Mouse (Mus musculus): ENCODE results near the gene Islr2. TPM values are rescaled to one million over a fixed set of nuclear protein-coding genes. Genes with fewer than 3 reads are reported as not detected.
"Not testable (repeated sequence)": the region's sequence is repeated elsewhere in the genome, so short reads cannot be mapped to it uniquely, and the experiment has no call there.

The Islr2 gene
- polyA plus RNA-seq (2015; fragmentation: Nextera tagmentation; extraction: Ambion mirVana): 1.3 and 1.4 TPM in 2 replicates

- H3K27me3 ChIP-seq (replicated peaks): peaks cover 53% of the 10 kb centered on the region
- no peak within 1 kb of the TSS for H3K27ac ChIP-seq
- ATAC-seq: peak; percentile 90
- no peaks in the 10 kb centered on the region for H3K9me3 ChIP-seq
- no peaks in the 10 kb centered on the region for H3K36me3 ChIP-seq
- WGBS: 3% methylated on average over 42 of the region's 42 CpGs
- H3K4me1 ChIP-seq (replicated peaks): peaks cover 23% of the 10 kb centered on the region
- peak within 1 kb of the TSS; percentile 37; the same call in 1 of the 2 replicates for H3K9ac ChIP-seq
- H3K4me3 ChIP-seq (replicated peaks): peak within 1 kb of the TSS; percentile 36
- peak within 1 kb of the TSS; percentile 64 for H3K4me2 ChIP-seq (replicated peaks)
These were observed at the start of gene Islr2, which contains the start of gene Islr for GRCm38 (mm10) chr9:58203516-58204447. Gene Islr2 (minus strand): TSS chr9:58204319. Gene Islr (minus strand): TSS chr9:58204306.

DNA sequence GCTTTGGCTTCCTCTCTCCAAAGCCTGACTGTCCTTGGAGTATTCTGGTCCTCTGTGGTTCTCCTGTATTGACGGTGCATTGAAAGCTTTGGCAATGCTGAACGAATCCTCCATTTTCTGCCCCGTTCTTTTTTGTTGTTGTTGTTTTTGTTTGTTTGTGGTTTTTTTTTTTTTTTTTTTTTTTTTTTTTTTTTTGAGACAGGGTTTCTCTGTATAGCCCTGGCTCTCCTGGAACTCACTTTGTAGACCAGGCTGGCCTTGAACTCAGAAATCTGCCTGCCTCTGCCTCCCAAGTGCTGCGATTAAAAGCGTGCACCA is 49.6 kb upstream of the Islr2 start:
- peak overlapping the region; percentile 67 for H3K4me3 ChIP-seq (replicated peaks)
- H3K27ac ChIP-seq: 0 out of 2 replicates have a peak overlapping the region, but pooled peaks have one; percentile 61
- not testable (repeated sequence) for H3K27me3 ChIP-seq (replicated peaks); H3K9me3 ChIP-seq; H3K36me3 ChIP-seq; ATAC-seq
- H3K9ac ChIP-seq: peak overlapping the region; percentile 72
- 70% methylated on average over 5 of the region's 5 CpGs for WGBS
- peaks cover 13% of the 10 kb centered on the region for H3K4me1 ChIP-seq (replicated peaks)
- peak overlapping the region; percentile 83 for H3K4me2 ChIP-seq (replicated peaks)

DNA sequence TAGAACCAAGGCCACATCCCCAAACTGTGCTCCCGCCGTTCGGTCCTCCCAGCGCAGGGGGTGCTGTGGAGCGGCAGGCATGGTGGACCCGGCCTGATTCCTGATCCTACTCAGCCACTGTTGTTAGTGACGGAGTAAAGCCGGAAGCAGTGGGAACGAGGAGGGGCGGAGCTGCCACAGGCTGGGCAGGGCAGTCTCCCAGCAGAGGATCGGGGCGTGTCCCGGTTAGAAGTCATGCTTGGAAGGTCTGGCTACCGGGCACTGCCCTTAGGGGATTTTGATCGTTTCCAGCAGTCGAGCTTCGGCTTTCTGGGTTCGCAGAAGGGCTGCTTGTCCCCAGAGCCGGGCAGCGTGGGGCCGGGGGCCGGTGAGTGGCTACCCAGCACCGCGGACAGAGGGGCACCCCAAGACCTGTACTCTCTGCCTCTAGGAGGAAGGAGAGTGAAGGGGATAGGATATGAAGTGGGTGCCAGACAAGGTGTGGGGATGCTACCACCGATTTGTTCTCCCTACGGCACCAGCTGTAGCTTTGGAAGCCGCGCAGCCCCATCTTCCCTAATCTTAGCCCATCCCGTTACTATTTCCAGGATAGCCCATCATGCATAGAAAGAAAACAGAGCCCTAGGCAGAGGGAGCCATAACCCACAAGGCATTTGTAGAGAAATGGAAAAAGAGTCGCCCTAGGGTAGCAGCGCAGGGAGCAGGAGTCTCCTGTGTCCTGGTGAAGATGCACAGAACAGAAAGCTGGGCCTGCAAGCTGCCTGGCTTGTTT is 49.1 kb upstream of the Islr2 start, which contains the start of gene Stoml1:
Stoml1 (plus strand) TSS at position 132 of the 772 bp plus-strand sequence.
- H3K9me3 ChIP-seq: no peaks in the 10 kb centered on the region
- H3K27ac ChIP-seq: peak within 1 kb of the TSS; percentile 61
- no peaks in the 10 kb centered on the region for H3K27me3 ChIP-seq (replicated peaks)
- peak; percentile 97 for ATAC-seq
- peak within 1 kb of the TSS; percentile 67 for H3K4me3 ChIP-seq (replicated peaks)
- under 1% methylated on average over 31 of the region's 31 CpGs for WGBS
- H3K4me1 ChIP-seq (replicated peaks): peaks cover 13% of the 10 kb centered on the region
- no peaks in the 10 kb centered on the region for H3K36me3 ChIP-seq
- H3K4me2 ChIP-seq (replicated peaks): peak within 1 kb of the TSS; percentile 83
- H3K9ac ChIP-seq: peak within 1 kb of the TSS; percentile 72

DNA sequence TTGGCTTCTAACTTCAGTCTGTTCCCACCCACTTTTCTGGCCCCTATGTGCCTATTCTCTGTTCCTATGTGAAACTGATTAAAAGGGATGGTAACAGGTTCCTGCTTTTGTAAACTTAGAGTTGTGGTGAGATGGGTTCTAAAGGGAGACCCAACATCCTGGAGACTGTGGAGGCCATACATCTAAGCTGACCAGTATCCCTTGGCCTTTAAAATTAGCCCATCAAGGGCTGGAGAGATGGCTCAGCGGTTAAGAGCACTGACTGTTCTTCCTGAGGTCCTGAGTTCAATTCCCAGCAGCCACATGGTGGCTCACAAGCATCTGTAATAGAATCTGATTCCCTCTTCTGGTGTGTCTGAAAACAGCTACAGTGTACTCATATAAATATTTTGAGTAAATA is 46.6 kb upstream of the Islr2 start:
- Histone ChIP-seq H3K4me1 (replicated peaks) (peaks cover 21% of the 10 kb centered on the region), H3K27ac (peak overlapping the region; percentile 93; the same call in 1 of the 2 replicates)
- 89% methylated on average over 1 of the region's 1 CpGs for WGBS
- not testable (repeated sequence) for H3K9me3 ChIP-seq; H3K4me3 ChIP-seq (replicated peaks); H3K9ac ChIP-seq; ATAC-seq; H3K36me3 ChIP-seq; H3K27me3 ChIP-seq (replicated peaks); H3K4me2 ChIP-seq (replicated peaks)

- H3K36me3 ChIP-seq: no peaks in the 10 kb centered on the region
- H3K4me3 ChIP-seq (replicated peaks): no peak overlapping the region
- peak overlapping the region; percentile 62; the same call in 1 of the 2 replicates for H3K9ac ChIP-seq
- peak overlapping the region; percentile 93 for H3K27ac ChIP-seq
- H3K4me2 ChIP-seq (replicated peaks): peak overlapping the region; percentile 76
- no peak for ATAC-seq
- WGBS: 75% methylated on average over 8 of the region's 8 CpGs
- peaks cover 21% of the 10 kb centered on the region for H3K4me1 ChIP-seq (replicated peaks)
- no peaks in the 10 kb centered on the region for H3K9me3 ChIP-seq
- H3K27me3 ChIP-seq (replicated peaks): no peaks in the 10 kb centered on the region
These were observed 46.2 kb upstream of the Islr2 start for GRCm38 (mm10) chr9:58250322-58250721.

DNA sequence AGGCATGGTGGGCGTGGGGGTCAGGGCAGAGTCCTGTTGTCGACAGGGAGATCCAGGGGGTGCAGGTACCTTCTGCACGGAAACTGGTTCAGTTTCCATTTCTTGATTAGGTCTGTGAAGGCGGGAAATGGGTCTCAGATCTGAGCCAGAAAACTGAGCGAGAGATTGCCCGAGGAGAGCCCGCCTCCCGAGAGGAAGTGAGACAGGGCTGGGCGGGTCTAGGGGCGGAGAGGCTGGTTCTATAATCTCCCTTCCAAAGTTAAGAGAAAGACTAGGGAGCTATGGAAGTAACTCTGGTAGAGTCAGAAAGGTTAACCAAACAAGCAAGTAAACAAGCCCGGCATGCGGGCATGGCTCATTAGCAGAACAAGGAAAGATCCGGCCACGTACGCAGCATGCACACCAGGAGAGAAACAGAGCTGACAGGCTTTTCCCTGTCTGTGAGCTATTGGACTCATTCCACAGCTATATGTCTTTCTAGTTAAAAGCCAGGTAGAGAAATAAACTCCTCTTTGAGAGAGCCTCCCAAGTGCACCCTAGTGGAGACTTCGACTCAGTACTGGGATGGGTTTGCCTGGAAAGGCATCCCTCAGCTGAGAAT is 45.6 kb upstream of the Islr2 start, which contains the start of gene Pml:
Pml (minus strand) TSS at position 195 of the 601 bp plus-strand sequence.
- Histone ChIP-seq H3K36me3 (no peaks in the 10 kb centered on the region), H3K9ac (peak within 1 kb of the TSS; percentile 62), H3K4me3 (replicated peaks) (peak within 1 kb of the TSS; percentile 52), H3K4me2 (replicated peaks) (peak within 1 kb of the TSS; percentile 76), H3K27me3 (replicated peaks) (no peaks in the 10 kb centered on the region), H3K9me3 (no peaks in the 10 kb centered on the region), H3K27ac (peak within 1 kb of the TSS; percentile 93), H3K4me1 (replicated peaks) (peaks cover 21% of the 10 kb centered on the region)
- peak; percentile 82 for ATAC-seq
- under 1% methylated on average over 16 of the region's 16 CpGs for WGBS

- H3K27me3 ChIP-seq (replicated peaks): no peaks in the 10 kb centered on the region
- H3K9ac ChIP-seq: peak overlapping the region; percentile 62
- ATAC-seq: no peak
- H3K4me3 ChIP-seq (replicated peaks): peak overlapping the region; percentile 52
- 29% methylated on average over 7 of the region's 7 CpGs for WGBS
- H3K4me2 ChIP-seq (replicated peaks): peak overlapping the region; percentile 76
- peaks cover 26% of the 10 kb centered on the region for H3K4me1 ChIP-seq (replicated peaks)
- no peaks in the 10 kb centered on the region for H3K9me3 ChIP-seq
- H3K27ac ChIP-seq: peak overlapping the region; percentile 93
- H3K36me3 ChIP-seq: no peaks in the 10 kb centered on the region
These were observed 44.8 kb upstream of the Islr2 start for GRCm38 (mm10) chr9:58248746-58249413.

DNA sequence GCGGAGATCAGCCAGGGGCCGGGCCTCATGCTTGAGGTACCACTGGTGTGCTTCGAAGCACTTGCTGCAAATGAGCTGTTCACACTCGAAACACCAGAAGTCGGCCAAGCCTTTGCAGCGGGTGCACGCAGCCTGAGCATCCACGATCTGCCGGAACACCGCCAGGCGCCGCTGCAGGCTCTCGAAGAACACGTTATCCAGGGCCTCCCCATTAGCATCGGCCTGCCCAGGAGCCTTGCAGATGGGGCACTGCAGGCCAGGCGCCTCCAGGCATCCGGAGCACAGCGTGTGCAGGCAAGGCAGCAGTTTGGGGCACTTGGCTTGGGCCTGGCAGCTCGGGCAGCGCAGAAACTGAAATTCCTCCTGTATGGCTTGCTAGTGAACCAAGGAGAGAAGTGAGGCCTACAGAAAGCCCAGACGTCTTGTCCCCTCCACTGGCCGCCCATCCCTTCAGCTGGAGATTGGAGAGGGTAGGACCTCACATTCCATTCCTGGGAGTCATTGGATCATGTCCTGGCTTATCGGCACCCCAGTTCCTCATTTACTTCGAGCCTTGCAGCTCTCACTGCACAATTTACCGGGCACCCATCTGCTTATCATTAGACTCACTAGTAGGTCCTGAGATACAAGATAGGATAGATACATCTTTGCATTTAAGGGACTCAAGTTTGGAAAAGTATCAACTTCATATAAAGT is 43.1 kb upstream of the Islr2 start:
- peak overlapping the region; percentile 76 for H3K4me2 ChIP-seq (replicated peaks)
- no peaks in the 10 kb centered on the region for H3K27me3 ChIP-seq (replicated peaks)
- no peaks in the 10 kb centered on the region for H3K36me3 ChIP-seq
- peaks cover 33% of the 10 kb centered on the region for H3K4me1 ChIP-seq (replicated peaks)
- 18% methylated on average over 25 of the region's 25 CpGs for WGBS
- peak overlapping the region; percentile 23 for H3K4me3 ChIP-seq (replicated peaks)
- ATAC-seq: peak; percentile 72
- H3K9me3 ChIP-seq: no peaks in the 10 kb centered on the region
- peak overlapping the region; percentile 45 for H3K9ac ChIP-seq
- peak overlapping the region; percentile 57; the same call in 1 of the 2 replicates for H3K27ac ChIP-seq

DNA sequence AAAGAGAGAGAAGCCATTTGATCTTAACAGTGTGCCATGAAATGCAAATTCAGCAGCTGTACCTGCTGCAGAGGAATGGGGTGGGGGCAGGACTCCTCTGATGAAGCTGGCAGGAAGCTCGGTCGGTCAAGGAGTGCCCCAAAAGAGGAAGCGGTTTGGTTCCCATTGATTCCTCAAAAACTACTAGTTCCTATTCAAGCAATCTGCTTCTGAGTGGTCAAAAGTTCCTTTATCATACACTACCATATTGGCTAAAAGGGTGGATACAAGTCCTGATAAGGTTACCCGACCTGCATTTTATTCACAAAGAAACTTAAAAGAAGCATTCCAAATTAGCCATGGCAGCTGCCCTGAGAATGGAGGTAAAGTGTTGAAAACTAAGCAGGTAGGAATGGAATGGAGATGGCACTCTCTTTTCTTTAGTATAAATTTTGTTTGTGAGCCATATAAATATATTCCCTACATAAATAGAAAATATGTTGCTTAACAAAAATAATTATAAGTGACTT is 42.0 kb upstream of the Islr2 start:
- no peaks in the 10 kb centered on the region for H3K9me3 ChIP-seq
- H3K36me3 ChIP-seq: no peaks in the 10 kb centered on the region
- no peak overlapping the region for H3K27ac ChIP-seq
- no peak overlapping the region for H3K9ac ChIP-seq
- no peak overlapping the region for H3K4me3 ChIP-seq (replicated peaks)
- no peak for ATAC-seq
- no peak overlapping the region for H3K4me2 ChIP-seq (replicated peaks)
- peaks cover 44% of the 10 kb centered on the region for H3K4me1 ChIP-seq (replicated peaks)
- H3K27me3 ChIP-seq (replicated peaks): no peaks in the 10 kb centered on the region
- WGBS: 72% methylated on average over 4 of the region's 4 CpGs

DNA sequence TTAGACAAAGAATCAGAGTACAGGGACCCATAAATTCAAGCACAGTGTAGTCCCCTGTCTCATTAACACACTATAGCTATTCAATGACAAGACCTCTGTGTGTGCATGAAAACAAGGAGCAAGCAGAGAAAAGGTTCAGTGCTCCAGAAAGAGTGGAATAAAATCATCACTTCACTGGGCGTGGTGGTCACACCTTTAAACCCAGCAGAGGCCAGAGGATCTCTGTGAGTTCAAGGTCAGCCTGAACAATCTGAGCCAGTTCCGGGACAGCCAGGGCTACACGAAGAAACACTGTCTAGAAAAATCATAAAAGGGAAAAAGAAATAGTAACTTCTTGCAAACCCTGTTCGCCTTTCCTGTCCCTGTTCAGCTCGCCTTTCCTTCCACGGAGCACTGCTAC is 39.6 kb upstream of the Islr2 start:
- peak overlapping the region; percentile 40 for H3K27ac ChIP-seq
- no peak for ATAC-seq
- no peaks in the 10 kb centered on the region for H3K27me3 ChIP-seq (replicated peaks)
- no peak overlapping the region for H3K9ac ChIP-seq
- no peaks in the 10 kb centered on the region for H3K9me3 ChIP-seq
- H3K4me1 ChIP-seq (replicated peaks): peaks cover 34% of the 10 kb centered on the region
- 73% methylated on average over 6 of the region's 6 CpGs for WGBS
- H3K4me2 ChIP-seq (replicated peaks): no peak overlapping the region
- H3K4me3 ChIP-seq (replicated peaks): no peak overlapping the region
- H3K36me3 ChIP-seq: no peaks in the 10 kb centered on the region

- 78% methylated on average over 5 of the region's 5 CpGs for WGBS
- no peak for ATAC-seq
- Histone ChIP-seq H3K4me3 (replicated peaks) (no peak overlapping the region), H3K9me3 (no peaks in the 10 kb centered on the region), H3K36me3 (no peaks in the 10 kb centered on the region), H3K27ac (no peak overlapping the region), H3K4me1 (replicated peaks) (peaks cover 34% of the 10 kb centered on the region), H3K27me3 (replicated peaks) (no peaks in the 10 kb centered on the region), H3K9ac (no peak overlapping the region), H3K4me2 (replicated peaks) (no peak overlapping the region)
These were observed 38.6 kb upstream of the Islr2 start for GRCm38 (mm10) chr9:58242696-58243095.
